Comparison of ENCODE assay signal across 18 mouse cellular contexts in genomic region chr1:145376069-145376468, GRCm38 (mm10).
"Had no signal": no experiment of that assay in that cellular context is flagged by ENCODE, and none has a peak within 500 bp of the region (broad histone marks: within the 10 kb centered on the region; RNA-seq: fewer than 3 reads in every experiment).

No protein-coding gene starts in this region.

- H3K27me3 ChIP-seq: lung, embryonic 15.5 days; megakaryocyte, embryonic 14.5 days; midbrain, embryonic 13.5 days; midbrain, embryonic 15.5 days; neural tube, embryonic 12.5 days; stomach, embryonic 15.5 days had no signal

- ATAC-seq: liver, postnatal 0 days; lung, postnatal 0 days; midbrain, embryonic 13.5 days; midbrain, embryonic 15.5 days had no signal

- H3K36me3 ChIP-seq: lung, embryonic 15.5 days; midbrain, embryonic 13.5 days; midbrain, embryonic 15.5 days; neural tube, embryonic 12.5 days; stomach, embryonic 15.5 days had no signal

- H3K4me1 ChIP-seq: lung, embryonic 15.5 days; midbrain, embryonic 13.5 days; midbrain, embryonic 15.5 days; neural tube, embryonic 12.5 days; stomach, embryonic 15.5 days had no signal

- H3K4me3 ChIP-seq: lung, embryonic 15.5 days; megakaryocyte, embryonic 14.5 days; midbrain, embryonic 13.5 days; midbrain, embryonic 15.5 days; neural tube, embryonic 12.5 days; stomach, embryonic 15.5 days had no signal

- DNase-seq: liver, postnatal 0 days; lung, adult 2 months; lung, postnatal 14 days; lung, postnatal 36 days; right cerebral cortex, postnatal 14 days; thymus, adult 2 months; thymus, postnatal 25 days; thymus, postnatal 4 days had no signal

- H3K9ac ChIP-seq: liver, postnatal 0 days; lung, embryonic 15.5 days; midbrain, embryonic 13.5 days; midbrain, embryonic 15.5 days; neural tube, embryonic 12.5 days; stomach, embryonic 15.5 days had no signal

- H3K9me3 ChIP-seq: lung, embryonic 15.5 days; megakaryocyte, embryonic 14.5 days; midbrain, embryonic 13.5 days; midbrain, embryonic 15.5 days; neural tube, embryonic 12.5 days; stomach, embryonic 15.5 days had no signal

- H3K4me2 ChIP-seq: lung, embryonic 15.5 days; midbrain, embryonic 11.5 days; midbrain, embryonic 13.5 days; midbrain, embryonic 15.5 days; neural tube, embryonic 12.5 days; stomach, embryonic 15.5 days had no signal

- H3K27ac ChIP-seq: lung, embryonic 15.5 days; macrophage; midbrain, embryonic 13.5 days; midbrain, embryonic 15.5 days; neural tube, embryonic 12.5 days; stomach, embryonic 15.5 days; stomach, postnatal 0 days had no signal
